Mouse (Mus musculus): ENCODE measurements around the gene Stpg3. TPM values are rescaled to one million over a fixed set of nuclear protein-coding genes. Genes with fewer than 3 reads are reported as not detected.

Stpg3 gene
- total RNA-seq, 2 experiments from 2014 or later: 0.30 to 0.54 TPM

DNA sequence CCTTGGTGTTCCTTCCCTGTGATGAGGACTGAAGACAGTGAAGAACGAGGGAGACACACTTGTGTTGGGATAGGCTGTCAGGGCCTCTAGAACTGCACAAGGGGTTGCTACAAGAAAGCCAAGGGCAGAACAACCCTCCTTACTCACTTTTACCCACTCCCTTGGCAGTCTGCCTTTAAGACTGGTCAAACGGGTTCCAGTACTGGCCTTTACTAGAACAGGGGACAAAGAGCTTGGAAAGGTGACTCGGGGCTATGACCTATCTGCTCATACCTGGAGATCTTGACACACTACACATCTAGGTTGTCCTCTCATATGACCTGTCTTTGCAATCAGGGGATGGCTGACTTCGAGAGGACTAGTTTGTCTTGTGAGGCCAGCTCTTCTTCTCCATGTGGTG, 23.1 kb upstream of the Stpg3 start:
- no peak for ATAC-seq (replicated peaks; ENCODE audit: poor library complexity)

DNA sequence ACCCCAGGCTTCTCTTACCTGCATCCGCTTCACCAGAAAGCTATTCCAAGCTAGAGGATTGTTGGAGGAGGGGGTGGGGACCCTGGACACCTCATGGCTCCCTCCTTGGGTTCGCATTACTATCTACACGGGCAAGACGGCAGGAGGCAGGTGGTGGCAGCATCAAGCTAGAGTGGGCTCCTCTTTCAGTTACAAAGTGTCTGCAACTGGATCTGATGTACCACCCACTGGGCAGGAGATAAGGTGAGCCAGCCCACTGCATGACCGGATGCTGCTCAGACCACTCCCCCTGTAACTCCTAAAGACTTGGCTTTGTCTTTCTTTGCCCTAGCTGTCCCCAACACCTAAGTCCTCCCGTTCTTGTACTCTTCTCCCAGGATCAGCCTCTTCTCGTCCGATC, 22.2 kb upstream of the Stpg3 start, which contains the start of gene Rnf224:
Gene Rnf224 (minus strand): TSS at position 174 of the 400 bp plus-strand sequence.
- ATAC-seq (replicated peaks; ENCODE audit: poor library complexity): no peak

DNA sequence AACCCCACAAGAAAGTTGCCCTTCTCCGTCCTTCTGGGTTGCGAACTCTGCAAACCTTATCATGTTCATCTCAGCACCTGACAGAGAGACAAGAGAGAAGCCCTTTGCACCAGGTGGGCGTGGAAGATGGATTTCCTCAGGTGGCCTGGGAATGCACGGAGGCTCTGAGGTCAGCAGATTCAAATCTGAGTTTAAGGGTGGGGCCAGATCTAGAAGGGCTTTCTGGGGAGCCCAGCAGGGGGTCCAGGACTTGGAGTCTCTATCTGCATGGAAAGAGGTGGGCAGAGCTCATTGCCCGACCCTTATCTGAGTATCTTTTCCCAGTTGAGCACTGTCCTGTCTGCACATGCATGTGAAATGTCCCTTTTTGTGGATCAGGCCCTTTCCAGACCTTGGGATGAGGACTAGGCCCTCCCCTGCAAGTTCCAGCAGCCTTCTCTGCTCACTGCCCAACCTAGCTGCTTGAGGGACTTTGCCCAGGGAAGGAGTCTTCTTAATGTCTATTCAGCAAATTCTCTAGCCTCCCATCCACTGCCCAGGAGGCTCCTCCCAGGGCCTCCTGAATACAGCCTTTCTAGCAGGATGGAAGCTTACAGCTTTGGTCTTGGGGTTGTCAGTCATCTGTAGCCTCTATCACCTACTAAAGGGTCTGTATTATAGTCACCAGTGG, 20.2 kb upstream of the Stpg3 start:
- no peak for ATAC-seq (replicated peaks; ENCODE audit: poor library complexity)

DNA sequence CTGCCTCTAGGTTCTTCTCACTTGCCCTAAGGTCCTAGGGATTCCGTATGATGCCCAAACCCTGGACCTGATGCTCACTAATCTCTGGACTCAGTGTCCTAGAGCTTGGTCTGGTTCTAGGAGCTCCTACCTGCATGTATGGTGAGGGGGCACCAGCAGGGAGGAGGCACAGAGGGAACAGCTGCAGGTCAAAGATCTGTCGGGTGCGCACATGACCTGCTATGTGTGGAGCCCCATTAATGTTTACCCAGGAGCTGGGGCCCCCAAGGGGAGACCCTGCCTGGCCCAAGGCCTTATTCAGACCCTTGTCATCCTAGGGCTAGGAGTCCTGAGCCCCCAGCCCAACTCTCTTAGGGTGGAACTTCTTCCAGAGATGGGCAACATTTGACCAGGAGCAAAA, 19.6 kb upstream of the Stpg3 start, which contains the start of gene Slc34a3:
Gene Slc34a3 (minus strand): TSS at position 315 of the 400 bp plus-strand sequence.
- no peak for ATAC-seq (replicated peaks; ENCODE audit: poor library complexity)

DNA sequence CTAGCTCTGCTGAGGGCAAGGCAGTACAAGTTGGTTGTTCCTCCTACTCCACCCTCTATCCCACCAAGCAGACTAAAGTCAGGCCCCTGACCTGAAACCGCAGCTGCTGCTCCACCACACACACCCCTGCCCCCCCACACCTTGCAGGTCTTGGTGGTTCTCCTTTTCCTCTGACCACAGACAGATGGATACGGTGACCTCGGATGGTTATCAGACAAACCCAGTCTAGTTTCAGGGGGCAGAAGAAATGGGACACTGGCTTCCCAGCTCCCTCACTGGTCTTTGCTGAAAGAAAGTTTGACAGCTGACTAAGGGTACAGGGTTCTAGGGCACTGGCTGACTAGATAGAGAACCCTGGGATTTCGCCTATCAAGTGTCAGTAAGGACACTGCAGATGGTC, 19.0 kb upstream of the Stpg3 start:
- peak; percentile 53 for ATAC-seq (replicated peaks; ENCODE audit: poor library complexity)

DNA sequence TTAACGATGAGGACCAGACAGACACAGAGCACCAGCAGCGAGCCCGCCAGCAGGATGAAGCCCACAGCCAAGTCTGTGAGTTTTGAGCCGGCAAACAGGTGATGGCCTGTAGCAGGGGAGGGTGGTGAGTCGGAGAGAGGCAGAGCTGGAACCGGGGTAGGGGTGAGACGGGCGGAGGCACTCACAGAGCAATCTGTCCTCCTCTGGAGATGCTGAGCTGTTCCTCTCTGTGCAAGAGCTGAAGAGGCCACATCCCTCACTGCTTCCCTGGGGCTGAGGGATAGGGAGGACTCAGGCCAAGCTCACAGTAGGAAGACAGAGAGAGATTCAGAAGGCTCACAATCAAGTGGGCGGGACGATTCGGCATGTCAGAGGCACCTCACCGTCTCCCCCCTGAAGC, 16.6 kb upstream of the Stpg3 start:
- ATAC-seq (replicated peaks; ENCODE audit: poor library complexity): no peak

DNA sequence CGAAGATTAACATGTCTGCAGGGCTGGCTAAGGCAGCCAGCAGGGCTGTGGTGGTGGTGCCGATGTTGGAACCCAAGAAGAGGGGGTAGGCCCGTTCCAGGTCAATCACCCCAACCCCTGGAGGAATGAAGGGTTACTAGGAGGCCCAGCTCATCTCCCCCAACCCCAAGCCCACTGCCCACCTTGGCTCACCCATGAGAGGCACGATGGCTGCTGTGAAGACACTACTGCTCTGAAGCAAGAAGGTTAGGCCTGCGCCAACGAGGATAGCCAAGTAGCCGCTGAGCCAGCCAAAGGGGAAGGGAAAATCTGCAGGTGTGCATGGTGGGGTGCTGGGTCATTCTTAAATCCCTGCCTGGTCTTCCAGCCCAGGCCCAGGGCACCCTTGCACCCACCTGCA, 16.1 kb upstream of the Stpg3 start:
- no peak for ATAC-seq (replicated peaks; ENCODE audit: poor library complexity)

DNA sequence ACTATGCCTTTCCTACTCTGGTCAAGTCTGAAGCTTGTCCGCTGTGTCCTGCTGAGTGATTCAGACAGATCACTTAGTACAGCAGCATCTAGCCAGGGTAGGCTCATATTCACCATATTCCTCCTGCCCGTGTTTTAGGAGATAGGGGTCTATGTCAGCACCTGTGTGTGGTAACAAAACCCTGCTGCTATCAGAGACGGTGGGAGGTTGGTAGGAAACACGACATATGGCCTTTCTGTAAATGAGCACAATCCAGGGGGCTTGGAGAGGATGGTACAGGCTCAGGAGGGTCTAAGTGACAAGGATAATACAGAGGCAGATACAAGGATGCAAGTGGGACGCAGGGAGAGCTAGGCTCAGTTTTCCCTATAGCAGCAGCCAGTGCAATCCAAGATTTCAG, 15.1 kb upstream of the Stpg3 start:
- no peak for ATAC-seq (replicated peaks; ENCODE audit: poor library complexity)

DNA sequence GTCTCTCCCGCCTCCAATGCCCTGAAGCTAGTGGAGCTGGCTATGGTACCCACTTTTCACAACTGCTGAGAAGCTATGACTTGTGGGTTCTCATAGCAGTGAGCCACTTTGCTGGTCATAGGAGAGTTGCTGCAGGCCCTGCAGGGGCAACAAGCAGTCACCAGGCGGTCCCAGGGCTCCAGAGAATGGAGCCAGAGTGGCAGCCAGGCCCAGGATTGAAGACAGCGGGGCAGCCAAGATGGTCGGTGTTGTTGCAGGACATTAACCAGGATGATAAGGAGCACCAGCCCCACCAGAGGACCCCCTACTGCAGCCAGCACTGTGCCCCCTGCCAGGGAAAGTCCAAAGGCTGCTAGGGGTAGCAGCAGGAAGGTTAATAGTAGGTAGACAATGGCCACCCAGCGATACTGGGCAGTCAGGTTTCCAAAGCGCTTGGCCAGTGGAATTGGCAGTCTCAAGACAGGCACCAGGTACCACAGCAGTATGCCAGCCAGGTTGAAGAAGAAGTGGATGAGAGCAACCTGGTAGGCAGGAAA, 14.6 kb upstream of the Stpg3 start:
- no peak for ATAC-seq (replicated peaks; ENCODE audit: poor library complexity)

DNA sequence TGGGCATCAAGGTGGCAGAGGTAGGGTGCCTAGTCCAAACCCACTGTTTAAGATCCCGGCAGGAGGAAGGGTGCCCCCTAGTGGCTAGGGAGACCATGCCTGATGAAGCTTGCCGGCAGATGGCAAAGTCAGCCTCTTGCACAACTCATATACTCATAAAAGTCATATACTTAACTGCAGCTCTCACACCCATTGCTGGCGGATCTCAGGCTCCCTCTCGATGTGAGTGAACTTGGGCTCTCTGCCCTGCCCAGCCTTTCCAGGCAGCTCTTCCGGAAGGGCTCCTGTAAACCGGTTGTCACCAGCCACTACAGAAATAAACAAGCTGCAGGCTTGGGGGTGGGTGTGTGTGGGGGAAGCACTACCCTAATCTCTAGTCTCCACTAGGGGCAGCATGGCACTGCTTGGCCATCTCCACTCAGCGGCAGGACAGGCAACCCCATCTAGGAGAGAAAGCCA, 14.0 kb upstream of the Stpg3 start:
- peak; percentile 50 for ATAC-seq (replicated peaks; ENCODE audit: poor library complexity)

DNA sequence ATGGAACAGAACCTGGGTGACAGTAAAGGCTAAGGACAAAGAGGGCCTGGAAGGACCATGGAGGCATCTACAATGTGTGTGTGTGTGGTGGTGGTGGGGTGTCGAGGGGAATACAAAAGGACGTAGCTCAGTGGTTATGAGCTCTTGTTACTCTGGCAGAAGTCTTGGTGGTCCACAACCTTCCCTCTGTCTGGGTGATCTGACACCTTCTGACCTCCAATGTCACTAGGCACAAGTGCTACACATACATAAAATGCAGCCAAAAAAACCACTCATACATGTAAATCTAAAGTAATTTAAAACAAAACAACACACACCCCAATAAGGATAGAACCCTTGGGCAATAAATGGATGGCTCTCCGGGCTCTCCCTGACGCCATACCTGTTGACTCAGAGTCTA, 13.0 kb upstream of the Stpg3 start:
- no peak for ATAC-seq (replicated peaks; ENCODE audit: poor library complexity)

DNA sequence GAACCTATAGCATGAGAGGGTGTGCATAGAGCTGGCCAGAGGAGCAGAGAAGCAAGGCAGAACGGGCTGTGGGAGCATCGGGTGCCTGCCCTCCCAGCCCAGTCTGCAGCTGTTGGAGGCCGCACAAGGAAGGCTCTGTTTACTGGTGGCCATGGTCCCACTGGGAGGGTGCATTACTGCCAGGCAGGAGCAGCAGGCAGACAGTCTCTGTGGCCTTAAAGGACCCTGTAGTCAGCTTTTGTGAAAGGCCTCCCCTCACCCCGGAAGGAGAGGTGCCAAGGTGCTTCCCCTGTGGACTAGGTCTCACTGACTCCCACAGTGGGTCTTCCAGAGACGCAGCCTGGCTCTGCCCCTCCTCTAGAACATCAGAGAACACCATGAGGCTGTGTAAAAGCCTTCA, 12.4 kb upstream of the Stpg3 start:
- no peak for ATAC-seq (replicated peaks; ENCODE audit: poor library complexity)

DNA sequence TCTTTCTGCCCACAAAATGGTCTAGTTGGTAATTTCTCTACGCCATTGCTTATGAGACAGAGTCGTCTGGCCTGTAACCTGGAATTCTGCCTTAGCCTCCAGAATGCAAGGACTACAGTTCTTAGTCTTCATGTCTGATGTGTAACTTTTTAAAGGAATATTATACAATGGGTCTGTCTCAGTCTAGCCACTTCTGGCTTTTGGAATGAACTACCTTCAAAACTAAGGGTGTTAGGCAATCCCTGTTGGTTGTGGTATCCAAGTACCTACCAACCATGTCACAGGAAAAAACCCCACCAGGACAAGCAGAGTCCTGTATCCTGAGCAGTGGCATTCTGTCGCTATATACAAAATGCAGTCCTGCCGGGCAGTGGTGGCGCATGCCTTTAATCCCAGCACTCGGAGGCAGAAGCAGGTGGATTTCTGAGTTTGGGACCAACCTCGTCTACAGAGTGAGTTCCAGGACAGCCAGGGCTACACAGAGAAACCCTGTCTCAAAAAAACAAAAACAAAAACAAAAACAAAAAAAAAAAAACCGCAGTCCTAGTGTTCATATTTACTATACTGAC, 11.5 kb upstream of the Stpg3 start:
- no peak for ATAC-seq (replicated peaks; ENCODE audit: poor library complexity)

DNA sequence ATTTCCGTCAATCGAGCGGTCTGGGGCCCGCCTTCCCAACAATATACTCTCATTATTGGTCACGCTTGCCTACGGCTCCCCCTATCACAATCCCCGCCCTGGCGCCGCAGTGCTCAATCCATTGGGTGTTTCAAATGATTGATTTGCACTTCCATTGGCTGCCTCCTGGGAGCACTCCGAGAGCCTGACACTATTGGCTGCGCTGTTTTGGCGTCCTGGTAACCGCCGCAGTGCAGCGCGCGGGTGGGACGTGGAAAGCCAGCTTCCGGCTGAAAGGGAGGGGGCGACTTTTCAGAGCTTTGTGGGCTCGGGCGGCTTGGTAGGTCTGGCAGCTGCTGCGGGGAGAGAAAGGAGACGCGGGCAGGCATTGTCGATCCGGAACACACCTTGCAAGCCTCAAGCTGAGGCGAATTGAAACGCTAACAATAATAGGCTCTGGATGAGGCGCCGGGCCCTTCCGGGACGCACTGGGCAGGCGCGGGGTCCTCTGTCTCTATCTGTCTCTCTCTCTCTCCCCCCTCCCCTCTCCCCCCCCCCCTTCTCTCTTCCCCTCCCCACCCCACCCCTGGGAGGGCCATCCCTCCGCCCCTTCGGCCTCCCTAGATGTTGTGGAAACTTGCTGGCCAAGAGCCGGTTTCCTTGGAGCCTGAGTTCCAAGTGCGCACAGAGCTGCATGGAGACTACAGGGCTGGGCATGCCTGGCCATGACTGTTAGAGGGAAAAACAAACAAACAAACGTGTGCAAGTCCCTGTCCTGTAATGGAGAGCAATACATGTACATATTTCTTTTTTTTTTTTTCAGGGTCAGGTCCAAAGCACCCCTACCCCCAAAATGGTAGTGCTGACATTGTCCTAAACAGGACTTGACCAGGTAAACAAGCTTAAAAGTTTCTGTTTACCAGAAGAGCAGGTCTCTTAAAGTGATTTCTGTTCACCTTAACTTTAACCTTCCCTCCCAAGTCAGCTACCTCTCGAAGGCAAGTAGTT, 10.6 kb upstream of the Stpg3 start:
- peak; percentile 65 for ATAC-seq (replicated peaks; ENCODE audit: poor library complexity)

DNA sequence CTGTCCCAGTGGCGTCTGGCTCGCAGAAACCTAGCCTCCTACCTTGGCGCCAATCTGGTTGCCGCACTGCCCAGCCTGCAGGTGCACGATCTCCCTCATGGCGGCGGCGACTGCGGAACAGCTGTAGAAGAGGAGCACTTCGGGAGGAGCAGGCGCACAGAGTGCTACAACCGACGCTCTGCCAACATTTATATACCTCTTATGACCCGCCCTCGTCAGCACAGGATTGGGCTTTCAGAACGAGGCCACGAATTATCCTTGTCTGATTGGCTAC, 10.0 kb upstream of the Stpg3 start, which contains the start of gene Tubb4b:
Gene Tubb4b (minus strand): TSS at position 211 of the 274 bp plus-strand sequence.
- ATAC-seq (replicated peaks; ENCODE audit: poor library complexity): no peak

DNA sequence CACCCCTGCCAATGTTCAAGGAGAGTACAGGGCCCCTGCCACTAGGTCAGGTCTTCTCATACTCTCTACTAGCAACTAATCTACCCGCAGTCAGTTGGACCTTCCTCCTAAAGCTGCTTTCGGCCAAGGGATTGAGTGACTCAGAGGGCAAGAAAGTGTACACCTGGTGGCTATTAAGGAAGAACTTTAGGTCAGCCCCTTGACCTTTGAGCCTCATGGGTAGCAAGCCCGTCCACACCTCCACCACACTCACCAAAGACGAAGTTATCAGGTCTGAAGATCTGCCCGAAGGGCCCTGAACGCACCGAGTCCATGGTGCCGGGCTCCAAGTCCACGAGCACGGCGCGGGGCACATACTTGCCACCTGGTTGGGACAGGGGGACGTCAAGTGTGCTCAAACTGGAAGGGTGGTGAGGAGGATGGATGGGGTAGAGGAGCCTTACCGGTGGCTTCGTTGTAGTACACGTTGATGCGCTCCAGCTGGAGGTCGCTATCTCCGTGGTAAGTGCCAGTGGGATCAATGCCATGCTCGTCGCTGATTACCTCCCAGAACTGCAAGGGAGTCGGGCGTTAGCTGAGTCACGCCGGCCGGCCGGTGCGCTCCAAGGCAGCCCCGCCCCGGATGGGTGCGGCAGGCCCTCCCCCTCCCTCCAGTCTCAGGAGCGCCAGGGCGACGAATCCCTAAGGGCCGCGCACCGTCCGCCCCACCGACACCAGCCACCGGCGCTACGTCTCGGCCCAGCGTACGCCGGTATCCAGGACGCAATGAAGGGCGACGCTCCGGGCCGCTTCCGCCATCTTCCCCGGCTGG, 9.4 kb upstream of the Stpg3 start:
- ATAC-seq (replicated peaks; ENCODE audit: poor library complexity): peak; percentile 51

DNA sequence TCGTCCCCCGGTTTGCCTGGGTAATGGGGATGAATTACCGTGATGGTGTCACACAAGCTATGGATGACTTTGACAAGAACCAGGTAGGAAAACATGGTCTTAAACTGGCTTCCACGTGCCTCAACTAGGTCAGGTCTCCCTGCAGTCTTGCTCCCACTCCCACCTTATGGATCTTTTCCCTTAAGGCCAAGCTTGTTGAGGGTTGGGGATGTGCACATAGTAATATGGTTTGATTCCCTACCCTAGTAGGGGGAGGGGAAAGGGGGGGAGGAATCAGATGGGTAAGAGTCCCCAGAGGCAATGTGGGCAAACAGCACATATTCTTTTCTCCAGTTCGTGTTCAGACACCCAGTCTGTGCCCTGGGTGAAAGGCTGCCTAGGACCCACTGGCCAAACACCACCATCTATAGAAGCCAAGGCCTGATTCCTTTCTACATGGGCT, 6.9 kb upstream of the Stpg3 start:
- ATAC-seq (replicated peaks; ENCODE audit: poor library complexity): no peak

DNA sequence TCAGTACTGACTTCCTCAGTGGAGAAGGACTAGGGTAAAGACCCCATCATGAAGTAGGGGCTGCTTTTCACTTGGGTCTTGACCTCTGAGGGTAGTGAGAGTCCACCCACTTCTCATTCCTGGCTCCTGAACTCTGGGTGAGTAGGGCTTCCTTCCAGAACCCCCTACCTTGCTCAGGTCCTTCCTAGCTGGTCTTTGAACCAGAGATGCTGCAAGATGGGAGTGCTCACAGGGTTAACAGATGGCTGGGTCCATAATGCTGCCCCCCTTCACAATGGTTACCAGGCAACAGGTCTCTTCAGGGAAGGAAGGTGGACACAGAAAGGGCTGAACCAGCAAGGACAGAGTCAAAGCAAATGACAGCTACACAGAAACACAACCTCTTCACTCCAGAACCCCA, 4.0 kb upstream of the Stpg3 start, which contains the start of gene Fam166a:
Gene Fam166a (plus strand): TSS at position 301 of the 400 bp plus-strand sequence.
- ATAC-seq (replicated peaks; ENCODE audit: poor library complexity): no peak

DNA sequence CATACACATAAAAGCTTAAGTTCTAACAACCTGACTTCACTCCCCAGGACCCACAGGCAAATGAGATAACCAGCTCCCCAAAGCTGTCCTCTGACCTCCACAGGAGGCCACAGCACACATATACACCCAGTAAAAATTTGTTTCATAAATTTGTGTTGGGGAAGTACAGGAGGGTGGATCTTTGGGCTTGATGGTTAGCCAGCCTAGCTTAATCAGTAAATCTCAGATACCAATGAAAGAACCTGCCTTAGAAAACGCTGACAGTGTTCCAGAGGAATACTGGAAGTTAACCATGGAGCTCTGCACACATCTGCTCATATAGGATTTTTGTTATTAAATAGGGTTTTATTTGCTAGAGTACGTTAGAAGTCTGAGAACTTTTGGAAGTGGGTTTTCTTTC, 3.2 kb upstream of the Stpg3 start:
- no peak for ATAC-seq (replicated peaks; ENCODE audit: poor library complexity)

DNA sequence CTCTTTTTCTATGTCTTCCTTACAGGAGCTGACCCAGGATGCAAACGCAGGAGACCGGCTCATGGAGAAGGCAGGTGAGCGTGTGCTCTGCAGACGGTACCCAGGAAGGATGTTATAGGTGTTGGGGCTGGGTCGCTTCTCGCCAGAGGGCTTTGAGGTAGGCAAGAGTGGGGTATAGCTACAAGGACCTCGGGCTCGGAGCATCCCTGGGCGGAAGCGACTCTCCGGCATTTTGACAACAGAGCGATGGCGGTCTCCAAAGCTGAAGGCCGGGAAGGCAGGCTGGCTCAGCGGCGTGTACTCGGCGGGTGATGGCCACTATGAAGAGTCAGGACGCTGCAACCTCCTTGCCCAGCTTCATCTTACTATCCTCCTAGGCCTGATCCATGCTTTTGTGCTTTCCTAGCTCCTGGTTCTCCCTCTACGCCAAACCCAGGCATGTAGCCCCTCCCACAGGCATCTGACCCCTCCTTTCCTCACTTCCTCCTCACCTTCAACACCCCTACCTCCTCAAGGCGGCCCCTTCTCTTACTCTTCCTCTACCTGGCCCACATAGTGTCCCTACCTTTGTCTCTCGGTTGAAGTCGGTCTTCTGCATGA, 1.1 kb downstream of the Stpg3 start:
- ATAC-seq (replicated peaks; ENCODE audit: poor library complexity): no peak

All from megakaryocyte progenitor cell, adult 5-6 weeks (primary cell).